ENCODE assay signal across 9 mouse cellular contexts in genomic region chrX:162888575-162889223, GRCm38 (mm10). TPM values are rescaled to one million over a fixed set of nuclear protein-coding genes. Genes with fewer than 3 reads are reported as not detected.
DNase-seq lines count a peak whose midpoint lies in the region; ATAC-seq and TF ChIP-seq lines count a peak whose summit lies in the region.
"Not testable (repeated sequence)": the region's sequence is repeated elsewhere in the genome, so short reads cannot be mapped to it uniquely, and the experiment has no call there.
"Had no signal": no experiment of that assay in that cellular context is flagged by ENCODE, and none has a peak within 500 bp of the region (broad histone marks: within the 10 kb centered on the region; RNA-seq: fewer than 3 reads in every experiment).

No protein-coding gene starts in this region.

- 82% methylated on average over 9 of the region's 25 CpGs for WGBS in forebrain, embryonic 12.5 days
- 85% methylated on average over 9 of the region's 25 CpGs for WGBS in hindbrain, embryonic 11.5 days
- WGBS in kidney, embryonic 15.5 days: 73% methylated on average over 10 of the region's 25 CpGs
- WGBS in liver, embryonic 15.5 days (ENCODE audit: insufficient replicate concordance): 49% methylated on average over 11 of the region's 25 CpGs

- H3ac ChIP-seq in myocyte (ENCODE audit: control insufficient read depth, insufficient read length): peak overlapping the region; percentile 64

- not testable (repeated sequence) for H3K9ac ChIP-seq in MEL (ENCODE audit: control insufficient read depth, low read depth, low read length, poor library complexity, severe bottlenecking); forebrain, embryonic 12.5 days; hindbrain, embryonic 11.5 days (ENCODE audit: low read depth, low read length); kidney, embryonic 15.5 days; liver, embryonic 15.5 days

- not testable (repeated sequence) for H3K27me3 ChIP-seq in MEL (ENCODE audit: control insufficient read depth in 1 of 2, insufficient read depth in 2 of 2, low read length in 2 of 2); forebrain, embryonic 12.5 days; hindbrain, embryonic 11.5 days (ENCODE audit: control insufficient read depth, insufficient read depth, low read length); kidney, embryonic 15.5 days; liver, embryonic 15.5 days; myocyte (ENCODE audit: control insufficient read depth, insufficient read depth, insufficient read length)

- TF ChIP-seq POLR2A in MEL (IDR thresholded peaks at IDR 0.05; ENCODE audit: control insufficient read depth in 1 of 2, insufficient read depth in 1 of 2, low read depth in 1 of 2, low read length in 2 of 2, poor library complexity in 1 of 2); myocyte (IDR thresholded peaks at IDR 0.05; ENCODE audit: insufficient read length, low read depth): not testable (repeated sequence)

- peaks cover 0 to 27% of the 10 kb centered on the region in 2 experiments; a peak in 2 of 4 replicates for H3K36me3 ChIP-seq in MEL (ENCODE audit: control insufficient read depth in 1 of 2, insufficient read depth in 2 of 2, low read length in 2 of 2)
- not testable (repeated sequence) for H3K36me3 ChIP-seq in forebrain, embryonic 12.5 days (replicated peaks); hindbrain, embryonic 11.5 days (ENCODE audit: control insufficient read depth, insufficient read depth, low read length); kidney, embryonic 15.5 days; liver, embryonic 15.5 days (replicated peaks); myocyte (ENCODE audit: control insufficient read depth, insufficient read depth)

- H3K4me1 ChIP-seq in MEL (ENCODE audit: control insufficient read depth in 1 of 2, insufficient read depth in 2 of 2, low read length in 2 of 2): peaks cover 9 to 18% of the 10 kb centered on the region in 2 experiments
- H3K4me1 ChIP-seq in forebrain, embryonic 12.5 days: peaks cover 10% of the 10 kb centered on the region
- H3K4me1 ChIP-seq in hindbrain, embryonic 11.5 days (replicated peaks; ENCODE audit: control insufficient read depth, insufficient read depth, low read length); kidney, embryonic 15.5 days; liver, embryonic 15.5 days (replicated peaks): not testable (repeated sequence)

- peak; percentile 69 for ATAC-seq in forebrain, embryonic 12.5 days (ENCODE audit: low FRiP score)
- peak; percentile 62; the same call in 1 of the 2 replicates for ATAC-seq in hindbrain, embryonic 11.5 days (ENCODE audit: low FRiP score)
- peak; percentile 35 for ATAC-seq in kidney, embryonic 15.5 days (replicated peaks; ENCODE audit: low FRiP score)
- not testable (repeated sequence) for ATAC-seq in liver, embryonic 15.5 days (ENCODE audit: insufficient read depth)

- H3K4me2 ChIP-seq in forebrain, embryonic 12.5 days: peak overlapping the region; percentile 13; the same call in 1 of the 2 replicates
- not testable (repeated sequence) for H3K4me2 ChIP-seq in hindbrain, embryonic 11.5 days (replicated peaks; ENCODE audit: low read depth, low read length); kidney, embryonic 15.5 days; myocyte (ENCODE audit: low read depth)
- peak overlapping the region; percentile 40; the same call in 1 of the 2 replicates for H3K4me2 ChIP-seq in liver, embryonic 15.5 days

- not testable (repeated sequence) for TF ChIP-seq EP300 in MEL (IDR thresholded peaks at IDR 0.05; ENCODE audit: low read depth in 1 of 2, low read length in 2 of 2)

- not testable (repeated sequence) for H3K27ac ChIP-seq in MEL (ENCODE audit: control insufficient read depth, low read depth, low read length); forebrain, embryonic 12.5 days; hindbrain, embryonic 11.5 days (ENCODE audit: low read depth, low read length); kidney, embryonic 15.5 days; liver, embryonic 15.5 days (replicated peaks)

- not testable (repeated sequence) for H3K9me3 ChIP-seq in MEL (replicated peaks; ENCODE audit: insufficient read depth, low read length); forebrain, embryonic 12.5 days; hindbrain, embryonic 11.5 days (ENCODE audit: control insufficient read depth, low read length); kidney, embryonic 15.5 days (replicated peaks); liver, embryonic 15.5 days (replicated peaks)

- peak; percentile 45 for DNase-seq in MEL (ENCODE audit: low read depth, low spot score)
- DNase-seq in cerebellum, adult 8-10 months: peak; percentile 5
- DNase-seq in hindbrain, embryonic 11.5 days (ENCODE audit: low spot score): peak; percentile 5
- DNase-seq in thymus, postnatal 36 days: peak; percentile 2 to 14

- not testable (repeated sequence) for H3K79me2 ChIP-seq in MEL (ENCODE audit: control insufficient read depth, insufficient read depth, low read length, poor library complexity)
- peaks cover 33% of the 10 kb centered on the region for H3K79me2 ChIP-seq in myocyte (ENCODE audit: control insufficient read depth, insufficient read depth)

- not testable (repeated sequence) for TF ChIP-seq CTCF in MEL (IDR thresholded peaks at IDR 0.05 in 2 of 3, conservative IDR thresholded peaks at IDR 0.05 in 1 of 3; ENCODE audit: control insufficient read depth in 1 of 3, insufficient read depth in 1 of 3, low read depth in 2 of 3, low read length in 3 of 3, poor library complexity in 1 of 3, severe bottlenecking in 1 of 3)

- peak overlapping the region in 1 of 2 experiments; percentile 15; a peak in 1 of 4 replicates for H3K4me3 ChIP-seq in MEL (ENCODE audit: control insufficient read depth in 1 of 2, insufficient read depth in 1 of 2, low read depth in 2 of 2, low read length in 2 of 2)
- H3K4me3 ChIP-seq in forebrain, embryonic 12.5 days (replicated peaks); hindbrain, embryonic 11.5 days (ENCODE audit: low read depth, low read length): not testable (repeated sequence)
- 0 out of 2 replicates have a peak overlapping the region, but pooled peaks have one; percentile 8 for H3K4me3 ChIP-seq in kidney, embryonic 15.5 days (replicated peaks)
- 0 out of 2 replicates have a peak overlapping the region, but pooled peaks have one; percentile 7 for H3K4me3 ChIP-seq in liver, embryonic 15.5 days (replicated peaks)
- peak overlapping the region; percentile 47 for H3K4me3 ChIP-seq in myocyte

- TF ChIP-seq RAD21 in MEL (IDR thresholded peaks at IDR 0.05; ENCODE audit: low read depth, low read length): not testable (repeated sequence)

TF ChIP-seq in MEL, 35 proteins besides CTCF, POLR2A, EP300 and RAD21:
- TF ChIP-seq TBP (IDR thresholded peaks at IDR 0.05; ENCODE audit: low read depth, low read length): 0 out of 2 replicates have a peak, but pooled peaks have one; percentile 33

RNA-seq across cellular contexts. Expression of gene Syap1, which starts 0.5 kb away (rescaled TPM):
- 14.8 and 15.6 TPM in 2 replicates for total RNA-seq in MEL (2012; rRNA removed)
- polyA plus RNA-seq in MEL (2012; ENCODE audit: insufficient read depth in 1 of 2, insufficient read length in 2 of 2, low read depth in 1 of 2, low replicate concordance in 2 of 2, missing spikeins in 1 of 2) (10 to 100 TPM in 1 of 2 experiments, not detected in 1; 19.1 TPM), myocyte (2012; fragmentation: generic; extraction: Trizol) (25.6 TPM)
- 27.1 and 27.9 TPM in 2 replicates for polyA plus RNA-seq in forebrain, embryonic 12.5 days (2016; fragmentation: Nextera tagmentation; extraction: Ambion mirVana)
- polyA plus RNA-seq in hindbrain, embryonic 11.5 days (2014; fragmentation: Nextera tagmentation; extraction: Ambion mirVana): 35.7 and 40.1 TPM in 2 replicates
- polyA plus RNA-seq in kidney, embryonic 15.5 days (2015; fragmentation: Nextera tagmentation; extraction: Ambion mirVana): 41.4 and 44.1 TPM in 2 replicates
- 11.8 TPM in 2 replicates for polyA plus RNA-seq in liver, embryonic 15.5 days (2015; fragmentation: Nextera tagmentation; extraction: Ambion mirVana)

RNA-seq across cellular contexts. Expression of gene Ctps2, which starts 12.3 kb away (rescaled TPM):
- 31.6 and 31.8 TPM in 2 replicates for total RNA-seq in MEL (2012; rRNA removed)
- polyA plus RNA-seq in MEL (2012; ENCODE audit: insufficient read depth in 1 of 2, insufficient read length in 2 of 2, low read depth in 1 of 2, low replicate concordance in 2 of 2, missing spikeins in 1 of 2): 10 to 100 TPM in 1 of 2 experiments, not detected in 1; 31.0 TPM
- 87.7 and 93.5 TPM in 2 replicates for polyA plus RNA-seq in forebrain, embryonic 12.5 days (2016; fragmentation: Nextera tagmentation; extraction: Ambion mirVana)
- 87.6 and 91.8 TPM in 2 replicates for polyA plus RNA-seq in hindbrain, embryonic 11.5 days (2014; fragmentation: Nextera tagmentation; extraction: Ambion mirVana)
- 92.1 and 93.8 TPM in 2 replicates for polyA plus RNA-seq in kidney, embryonic 15.5 days (2015; fragmentation: Nextera tagmentation; extraction: Ambion mirVana)
- 43.1 and 46.9 TPM in 2 replicates for polyA plus RNA-seq in liver, embryonic 15.5 days (2015; fragmentation: Nextera tagmentation; extraction: Ambion mirVana)
- 18.9 TPM for polyA plus RNA-seq in myocyte (2012; fragmentation: generic; extraction: Trizol)
- polyA plus RNA-seq: erythroblast, embryonic 14.5 days had no signal

RNA-seq across cellular contexts. Expression of gene Txlng, which starts 59.4 kb away (rescaled TPM):
- total RNA-seq in MEL (2012; rRNA removed): 22.4 and 24.3 TPM in 2 replicates
- polyA plus RNA-seq in MEL (2012; ENCODE audit: insufficient read depth in 1 of 2, insufficient read length in 2 of 2, low read depth in 1 of 2, low replicate concordance in 2 of 2, missing spikeins in 1 of 2): 100 to 1,000 TPM in 1 of 2 experiments, 10 to 100 TPM in 1; 28.8 to 115 TPM
- polyA plus RNA-seq in forebrain, embryonic 12.5 days (2016; fragmentation: Nextera tagmentation; extraction: Ambion mirVana): 16.3 and 18.8 TPM in 2 replicates
- 19.5 and 20.3 TPM in 2 replicates for polyA plus RNA-seq in hindbrain, embryonic 11.5 days (2014; fragmentation: Nextera tagmentation; extraction: Ambion mirVana)
- 16.8 and 17.1 TPM in 2 replicates for polyA plus RNA-seq in kidney, embryonic 15.5 days (2015; fragmentation: Nextera tagmentation; extraction: Ambion mirVana)
- polyA plus RNA-seq in liver, embryonic 15.5 days (2015; fragmentation: Nextera tagmentation; extraction: Ambion mirVana): 6.5 and 6.9 TPM in 2 replicates
- 1.8 TPM for polyA plus RNA-seq in myocyte (2012; fragmentation: generic; extraction: Trizol)
